Mouse (Mus musculus) thymus, adult 2 months (tissue): ENCODE measurements around the gene Myrf. TPM values are rescaled to one million over a fixed set of nuclear protein-coding genes. Genes with fewer than 3 reads are reported as not detected.
A peak's percentile ranks its signal among the peaks of the same experiment; 100 is the strongest.

ENCODE experiments used
- DNase-seq: peaks from one replicate; pipeline ENCODE4 v3.0.0; 2021
- H3K27ac ChIP-seq: fragments of 200-500 bp; 2 replicates; pipeline ENCODE4 v1.5.1; 2012; ENCODE audit warnings: low read length, control low read depth; ENCODE audit not compliant: control insufficient read depth, insufficient read depth
- H3K27me3 ChIP-seq: fragments of 200-500 bp; 2 replicates; pipeline ENCODE4 v1.6.1; 2012; ENCODE audit warnings: mild to moderate bottlenecking, low read length, moderate library complexity, mixed read lengths; ENCODE audit not compliant: control insufficient read depth, insufficient read depth
- H3K36me3 ChIP-seq: fragments of 200-500 bp; 2 replicates; pipeline ENCODE4 v1.6.1; 2012; ENCODE audit warnings: mild to moderate bottlenecking, low read length, moderate library complexity; ENCODE audit not compliant: control insufficient read depth, insufficient read depth
- H3K4me1 ChIP-seq: fragments of 200-500 bp; replicated peaks from 2 replicates; pipeline ENCODE4 v1.6.1; 2012; ENCODE audit warnings: low read length; ENCODE audit not compliant: control insufficient read depth, insufficient read depth
- H3K4me3 ChIP-seq: fragments of 200-500 bp; 2 replicates; pipeline ENCODE4 v1.5.1; 2012; ENCODE audit warnings: mild to moderate bottlenecking, low read length, control low read depth, moderate library complexity; ENCODE audit not compliant: control insufficient read depth, insufficient read depth
- CTCF ChIP-seq: fragments of 200-500 bp; IDR thresholded peaks from 2 replicates; pipeline ENCODE4 v1.5.1; 2012; ENCODE audit warnings: mild to moderate bottlenecking, control low read depth, low read length, moderate library complexity, borderline replicate concordance; ENCODE audit not compliant: control insufficient read depth, poor library complexity, insufficient read depth; ENCODE audit errors: extremely low read depth
- POLR2A ChIP-seq: fragments of 200-500 bp; IDR thresholded peaks from 2 replicates; pipeline ENCODE4 v1.6.1; 2012; ENCODE audit warnings: mild to moderate bottlenecking, low read length, control low read depth, moderate library complexity; ENCODE audit not compliant: control insufficient read depth, poor library complexity, insufficient read depth; ENCODE audit errors: extremely low read depth
- WGBS: fragments of 180-500 bp; shearing (Covaris S2); methylation state at CpG from one replicate; pipeline ENCODE4 v1.1.7; 2018; 5-methylcytosine and 5-hydroxymethylcytosine counted together
- polyA plus RNA-seq: library from polyadenylated mRNA; depleted of rRNA; stranded (reverse); fragments of >200 nt; gene quantifications from 2 replicates; pipeline ENCODE4 v1.2.3, GENCODE M21; 2012

Myrf gene
- polyA plus RNA-seq, 1 experiment, result 4.9 TPM

- Histone ChIP-seq H3K4me3 (no peak overlapping the region), H3K36me3 (no peaks in the 10 kb centered on the region), H3K27me3 (no peaks in the 10 kb centered on the region), H3K4me1 (0 out of 2 replicates have a peak, but pooled peaks cover 2% of the 10 kb centered on the region), H3K27ac (no peak overlapping the region)
- DNase-seq, result no peak
- TF ChIP-seq POLR2A (no peak), CTCF (no peak)
- 71% methylated on average over 9 of the region's 9 CpGs for WGBS
Observed at GRCm38 (mm10) chr19:10279668-10280067, 39.1 kb upstream of the Myrf start.

- H3K27ac ChIP-seq, result no peak overlapping the region
- DNase-seq, result no peak
- H3K27me3 ChIP-seq, result no peaks in the 10 kb centered on the region
- H3K4me1 ChIP-seq, result 0 out of 2 replicates have a peak, but pooled peaks cover 2% of the 10 kb centered on the region
- 66% methylated on average over 6 of the region's 6 CpGs for WGBS
- no peak for TF ChIP-seq CTCF
- TF ChIP-seq POLR2A, result no peak
- H3K4me3 ChIP-seq, result no peak overlapping the region
- H3K36me3 ChIP-seq, result no peaks in the 10 kb centered on the region
Observed at GRCm38 (mm10) chr19:10278669-10279324, 38.2 kb upstream of the Myrf start.

- peaks cover 7% of the 10 kb centered on the region; the same call in 1 of the 2 replicates for H3K4me1 ChIP-seq
- no peak overlapping the region for H3K27ac ChIP-seq
- no peaks in the 10 kb centered on the region for H3K36me3 ChIP-seq
- DNase-seq, result no peak
- no peaks in the 10 kb centered on the region for H3K27me3 ChIP-seq
- WGBS, result 82% methylated on average over 5 of the region's 5 CpGs
- TF ChIP-seq POLR2A (no peak), CTCF (no peak)
- H3K4me3 ChIP-seq, result no peak overlapping the region
Observed at GRCm38 (mm10) chr19:10277759-10278158, 37.2 kb upstream of the Myrf start.

GRCm38 (mm10) chr19:10277331-10277730, 36.8 kb upstream of the Myrf start:
- Histone ChIP-seq H3K4me1 (peaks cover 10% of the 10 kb centered on the region; the same call in 1 of the 2 replicates), H3K27me3 (no peaks in the 10 kb centered on the region), H3K27ac (no peak overlapping the region), H3K4me3 (no peak overlapping the region), H3K36me3 (no peaks in the 10 kb centered on the region)
- WGBS, result 49% methylated on average over 17 of the region's 17 CpGs
- no peak for DNase-seq
- no peak for TF ChIP-seq POLR2A
- TF ChIP-seq CTCF, result no peak

GRCm38 (mm10) chr19:10276483-10277144, 36.1 kb upstream of the Myrf start:
- TF ChIP-seq CTCF (no peak), POLR2A (no peak)
- Histone ChIP-seq H3K27ac (no peak overlapping the region), H3K27me3 (no peaks in the 10 kb centered on the region), H3K4me1 (peaks cover 10% of the 10 kb centered on the region; the same call in 1 of the 2 replicates), H3K4me3 (no peak overlapping the region), H3K36me3 (no peaks in the 10 kb centered on the region)
- DNase-seq, result no peak
- WGBS, result 75% methylated on average over 12 of the region's 12 CpGs

GRCm38 (mm10) chr19:10274056-10274455, 33.5 kb upstream of the Myrf start:
- Histone ChIP-seq H3K4me3 (no peak overlapping the region), H3K4me1 (peaks cover 10% of the 10 kb centered on the region; the same call in 1 of the 2 replicates), H3K27me3 (no peaks in the 10 kb centered on the region), H3K36me3 (no peaks in the 10 kb centered on the region), H3K27ac (no peak overlapping the region)
- 77% methylated on average over 5 of the region's 5 CpGs for WGBS
- TF ChIP-seq POLR2A (no peak), CTCF (no peak)
- DNase-seq, result no peak

- Histone ChIP-seq H3K27me3 (no peaks in the 10 kb centered on the region), H3K4me1 (peaks cover 7% of the 10 kb centered on the region; the same call in 1 of the 2 replicates), H3K27ac (no peak overlapping the region), H3K4me3 (no peak overlapping the region), H3K36me3 (no peaks in the 10 kb centered on the region)
- TF ChIP-seq POLR2A, result no peak
- no peak for TF ChIP-seq CTCF
- WGBS, result 21% methylated on average over 11 of the region's 11 CpGs
- DNase-seq, result peak; percentile 56
Observed at GRCm38 (mm10) chr19:10272746-10273145, 32.2 kb upstream of the Myrf start.
